Mouse (Mus musculus) stomach, postnatal 0 days (tissue): ENCODE data around the gene Cpeb1.

Experiments
- CTCF ChIP-seq: IDR thresholded peaks from 2 replicates; pipeline ENCODE4 v1.5.1; 2016; ENCODE audit warnings: antibody characterized with exemption, low read depth, mild to moderate bottlenecking, moderate library complexity
- EP300 ChIP-seq: optimal IDR thresholded peaks from 2 replicates; pipeline ENCODE3; 2016; ENCODE audit warnings: antibody characterized with exemption

DNA sequence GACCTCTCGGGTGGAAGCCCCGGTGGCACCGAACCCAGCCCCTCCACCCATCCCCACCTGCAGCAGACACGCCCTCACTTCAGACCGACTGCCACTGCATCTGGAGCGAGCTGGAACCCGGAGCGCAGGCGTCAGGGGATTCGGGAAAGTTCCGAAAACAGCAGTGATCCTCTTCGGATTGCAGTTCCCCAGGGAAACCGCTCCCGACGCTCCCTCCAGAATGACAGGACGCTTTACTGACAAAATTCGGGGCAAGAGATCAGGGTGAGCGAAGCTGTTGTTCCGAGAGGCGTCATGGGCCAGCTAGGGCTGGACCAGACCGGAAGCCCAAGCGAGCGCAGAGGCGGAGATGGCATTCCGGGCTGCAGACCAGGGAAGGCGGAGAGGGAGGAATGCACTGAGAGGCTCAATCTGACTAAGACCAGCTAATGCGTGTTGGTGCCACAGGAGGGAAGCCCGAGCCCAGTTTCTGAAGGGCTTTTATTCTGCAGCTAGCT lies at the start of gene Cpeb1:
- TF ChIP-seq CTCF (peak; percentile 63), EP300 (no peak)
